ENCODE assay signal across 8 mouse cellular contexts in the genomic region with DNA sequence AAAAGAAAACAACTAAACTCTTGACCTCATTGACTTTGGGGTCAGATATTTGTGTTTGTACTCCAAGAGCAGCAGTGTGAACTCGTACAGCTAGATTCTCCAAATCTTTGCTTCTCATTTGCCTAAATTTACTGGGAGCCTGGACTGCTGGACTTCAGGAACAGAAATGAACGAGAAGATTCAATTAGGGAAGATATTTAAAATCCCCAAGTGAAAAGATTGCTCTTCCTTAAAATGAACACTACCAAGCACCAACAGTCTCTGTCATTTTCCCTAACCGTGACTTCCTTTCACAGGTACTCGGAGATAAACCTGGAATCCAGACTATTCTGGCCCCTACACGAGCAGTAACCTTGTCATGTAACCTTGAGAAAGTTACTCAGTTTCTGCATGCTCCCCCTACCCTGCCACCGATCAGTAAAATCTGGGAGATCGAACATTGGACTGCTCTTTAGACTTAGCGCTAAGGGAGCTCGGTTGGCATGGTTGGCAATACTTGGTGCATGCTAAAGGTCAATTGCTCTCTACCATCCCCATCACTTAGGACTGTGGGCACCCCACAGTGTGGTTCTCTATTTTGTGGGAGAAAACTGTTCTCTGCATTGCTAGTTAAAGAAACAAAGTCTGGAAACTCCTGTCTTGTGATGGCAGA. TPM values are rescaled to one million over a fixed set of nuclear protein-coding genes. Genes with fewer than 3 reads are reported as not detected.
DNase-seq lines count a peak whose midpoint lies in the region; ATAC-seq and TF ChIP-seq lines count a peak whose summit lies in the region.

No protein-coding gene starts in this region.

- peak overlapping the region; percentile 32 for H3K9ac ChIP-seq in hindbrain, embryonic 15.5 days
- peak overlapping the region; percentile 67 for H3K9ac ChIP-seq in liver, postnatal 0 days (replicated peaks)

- H3K4me2 ChIP-seq in hindbrain, embryonic 15.5 days, result peak overlapping the region; percentile 86
- H3K4me2 ChIP-seq in liver, postnatal 0 days (ENCODE audit: low read depth, low read length), result peak overlapping the region; percentile 91

- no peak for TF ChIP-seq EP300 in liver, postnatal 0 days (IDR thresholded peaks at IDR 0.05; ENCODE audit: low read depth)

- intact Hi-C loops in left cerebral cortex, postnatal 4 days (cut with DNase I), result loop anchor here (5.0 kb wide), 1 partner anchor 72 kb away; a partner anchor contains a TSS
- intact Hi-C loops in left cerebral cortex, postnatal 25 days (cut with DNase I), result loop anchor here (1.0 to 10.0 kb wide), 4 partner anchors 72 to 955 kb away; a partner anchor contains a TSS

- peaks cover 33% of the 10 kb centered on the region for H3K4me1 ChIP-seq in hindbrain, embryonic 15.5 days (replicated peaks)
- peaks cover 20% of the 10 kb centered on the region for H3K4me1 ChIP-seq in liver, postnatal 0 days (ENCODE audit: insufficient read depth)

- 30% methylated on average over 9 of the region's 9 CpGs for WGBS in hindbrain, embryonic 15.5 days
- 19% methylated on average over 9 of the region's 9 CpGs for WGBS in liver, postnatal 0 days (ENCODE audit: insufficient replicate concordance)

- H3K36me3 ChIP-seq in hindbrain, embryonic 15.5 days, result no peaks in the 10 kb centered on the region
- no peaks in the 10 kb centered on the region for H3K36me3 ChIP-seq in liver, postnatal 0 days (replicated peaks; ENCODE audit: insufficient read depth, low read length)

- H3K27ac ChIP-seq in hindbrain, embryonic 15.5 days (replicated peaks), result no peak overlapping the region
- peak overlapping the region; percentile 45 for H3K27ac ChIP-seq in liver, postnatal 0 days (ENCODE audit: low read depth)

- H3K4me3 ChIP-seq in hindbrain, embryonic 15.5 days, result peak overlapping the region; percentile 97
- H3K4me3 ChIP-seq in liver, postnatal 0 days (ENCODE audit: low read depth, low read length), result peak overlapping the region; percentile 68

- no peaks in the 10 kb centered on the region for H3K9me3 ChIP-seq in hindbrain, embryonic 15.5 days
- H3K9me3 ChIP-seq in liver, postnatal 0 days (ENCODE audit: low read length), result no peaks in the 10 kb centered on the region

- no peak for TF ChIP-seq CTCF in liver, postnatal 0 days (IDR thresholded peaks at IDR 0.05; ENCODE audit: low read depth)

- H3K27me3 ChIP-seq in hindbrain, embryonic 15.5 days, result no peaks in the 10 kb centered on the region
- H3K27me3 ChIP-seq in liver, postnatal 0 days (ENCODE audit: insufficient read depth, low read length), result 0 out of 2 replicates have a peak, but pooled peaks cover 2% of the 10 kb centered on the region

- ATAC-seq in hindbrain, embryonic 15.5 days (ENCODE audit: low FRiP score, low read depth), result no peak
- ATAC-seq in liver, postnatal 0 days, result no peak
- no peak for ATAC-seq in inflammation-experienced regulatory T-cells, adult 6 months

- DNase-seq in left cerebral cortex, postnatal 4 days, result peak; percentile 1
- DNase-seq in left cerebral cortex, postnatal 25 days (ENCODE audit: low spot score in 2 of 2), result no peak
- DNase-seq in c-Kit-negative CD71-positive TER-119-positive erythroid progenitor cells, embryonic 14.5 days (ENCODE audit: low read depth, low spot score), result peak; percentile 28
- DNase-seq in liver, postnatal 0 days, result peak; percentile 20
- DNase-seq in gastrocnemius, adult 8-10 months (ENCODE audit: low spot score in 2 of 2), result no peak
- no peak for DNase-seq in adipocyte (ENCODE audit: low spot score)

RNA-seq across cellular contexts. Expression of a gene that starts 0.6 kb away (rescaled TPM):
- total RNA-seq in left cerebral cortex, postnatal 4 days (2021), result 10 to 100 TPM; 30.6 to 33.1 TPM
- 10 to 100 TPM; 17.4 to 25.1 TPM for total RNA-seq in left cerebral cortex, postnatal 25 days (2021)
- polyA plus RNA-seq in hindbrain, embryonic 15.5 days (2015; fragmentation: Nextera tagmentation; extraction: Ambion mirVana), result 4.2 and 5.2 TPM in 2 replicates
- polyA plus RNA-seq in liver, postnatal 0 days (2015; fragmentation: Nextera tagmentation; extraction: Ambion mirVana), result 0.89 and 1.3 TPM in 2 replicates
- polyA plus RNA-seq in inflammation-experienced regulatory T-cells, adult 6 months (2017; shearing (Covaris generic)), result 1 to 10 TPM; 1.1 to 1.6 (median 1.4) TPM
- 10 to 100 TPM; 17.3 to 28.6 (median 22.4) TPM for total RNA-seq in gastrocnemius, adult 8-10 months (2022)

RNA-seq across cellular contexts. Expression of a gene that starts 47.9 kb away (rescaled TPM):
- 1 to 10 TPM; 1.0 to 1.1 TPM for total RNA-seq in left cerebral cortex, postnatal 4 days (2021)
- 1 to 10 TPM; 1.0 to 1.2 TPM for total RNA-seq in left cerebral cortex, postnatal 25 days (2021)
- 0.14 and 0.21 TPM in 2 replicates for polyA plus RNA-seq in hindbrain, embryonic 15.5 days (2015; fragmentation: Nextera tagmentation; extraction: Ambion mirVana)
- polyA plus RNA-seq in liver, postnatal 0 days (2015; fragmentation: Nextera tagmentation; extraction: Ambion mirVana), result 0.94 and 0.99 TPM in 2 replicates
- polyA plus RNA-seq in inflammation-experienced regulatory T-cells, adult 6 months (2017; shearing (Covaris generic)), result under 1 TPM; 0.35 to 0.97 (median 0.44) TPM
- 1 to 10 TPM; 1.2 to 2.0 (median 1.8) TPM for total RNA-seq in gastrocnemius, adult 8-10 months (2022)

Comparison
In these comparisons a context has a peak if more than half of its experiments do, and no peak if none do; other contexts are left out.
1. DNase-seq: peak in left cerebral cortex, postnatal 4 days (single experiment), c-Kit-negative CD71-positive TER-119-positive erythroid progenitor cells, embryonic 14.5 days (single experiment) and liver, postnatal 0 days (single experiment); none in left cerebral cortex, postnatal 25 days (0 of 2), gastrocnemius, adult 8-10 months (0 of 2) and adipocyte (single experiment).